Mouse (Mus musculus) forebrain, embryonic 10.5 days (tissue): ENCODE data around the gene Dnmt1. TPM values are rescaled to one million over a fixed set of nuclear protein-coding genes. Genes with fewer than 3 reads are reported as not detected.
"Not testable (repeated sequence)": the region's sequence is repeated elsewhere in the genome, so short reads cannot be mapped to it uniquely, and the experiment has no call there.

Experiments
- DNase-seq: peaks from one replicate; pipeline ENCODE4 v3.0.0-alpha.2; 2017; ENCODE audit warnings: low spot score; ENCODE audit errors: extremely low spot score
- H3K27ac ChIP-seq: fragments of 300-500 bp; sonication (generic); 2 replicates; pipeline ENCODE4 v1.5.1; 2016; ENCODE audit warnings: mild to moderate bottlenecking
- H3K27me3 ChIP-seq: fragments of 300-500 bp; sonication (generic); 2 replicates; pipeline ENCODE4 v1.6.1; 2016; ENCODE audit warnings: mild to moderate bottlenecking; ENCODE audit not compliant: poor library complexity, severe bottlenecking
- H3K36me3 ChIP-seq: fragments of 300-500 bp; sonication (generic); replicated peaks from 2 replicates; pipeline ENCODE4 v1.6.1; 2016; ENCODE audit warnings: mild to moderate bottlenecking, moderate library complexity
- H3K4me1 ChIP-seq: fragments of 300-500 bp; sonication (generic); 2 replicates; pipeline ENCODE4 v1.6.1; 2016
- H3K4me3 ChIP-seq: fragments of 300-500 bp; sonication (generic); 2 replicates; pipeline ENCODE4 v1.5.1; 2016; ENCODE audit warnings: mild to moderate bottlenecking, moderate library complexity
- H3K9me3 ChIP-seq: fragments of 300-500 bp; sonication (generic); 2 replicates; pipeline ENCODE4 v1.6.1; 2016; ENCODE audit warnings: mild to moderate bottlenecking, moderate library complexity
- WGBS: fragments of 180-500 bp; shearing (Covaris S2); methylation state at CpG from one replicate; pipeline ENCODE4 v1.1.7; 2016; 5-methylcytosine and 5-hydroxymethylcytosine counted together
- polyA plus RNA-seq: library from polyadenylated mRNA; unstranded; fragments of >200 nt; fragmentation: Nextera tagmentation; extraction: Ambion mirVana; gene quantifications from 2 replicates; pipeline ENCODE4 v1.2.1, GENCODE M21; 2016

Gene Dnmt1
- 171 and 174 TPM in 2 replicates for polyA plus RNA-seq

DNA sequence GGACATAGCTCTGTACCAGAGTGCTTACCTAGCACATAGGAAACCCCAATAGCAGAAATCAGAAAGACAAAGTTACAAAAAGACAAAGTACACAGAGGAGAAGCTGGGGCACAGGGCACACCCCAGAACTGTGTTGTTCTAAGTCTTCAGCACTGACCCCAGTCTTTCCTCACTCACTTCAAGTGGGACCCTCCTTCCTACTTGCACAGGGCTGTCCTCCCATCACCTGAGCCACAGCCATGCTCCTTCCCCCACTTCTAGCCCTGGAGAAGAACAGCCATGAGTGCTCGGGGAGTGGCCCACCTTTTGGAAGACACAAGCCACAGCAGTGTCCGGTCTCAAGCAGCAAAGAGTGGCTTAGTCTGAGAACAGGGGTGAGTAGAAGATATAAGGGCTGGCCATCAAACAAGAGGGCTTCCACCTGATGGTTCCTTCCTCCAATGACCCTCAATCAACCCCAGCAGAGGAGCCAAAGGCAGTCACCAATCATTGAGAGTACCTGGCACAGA, at the start of gene Dnmt1:
Dnmt1 (minus strand) TSS at position 459 of the 509 bp plus-strand sequence.
- Histone ChIP-seq H3K4me3 (no peak within 1 kb of the TSS), H3K27me3 (no peaks in the 10 kb centered on the region), H3K27ac (no peak within 1 kb of the TSS), H3K36me3 (no peaks in the 10 kb centered on the region), H3K9me3 (no peaks in the 10 kb centered on the region), H3K4me1 (no peaks in the 10 kb centered on the region)
- WGBS = 93% methylated on average over 2 of the region's 2 CpGs
- DNase-seq = no peak

DNA sequence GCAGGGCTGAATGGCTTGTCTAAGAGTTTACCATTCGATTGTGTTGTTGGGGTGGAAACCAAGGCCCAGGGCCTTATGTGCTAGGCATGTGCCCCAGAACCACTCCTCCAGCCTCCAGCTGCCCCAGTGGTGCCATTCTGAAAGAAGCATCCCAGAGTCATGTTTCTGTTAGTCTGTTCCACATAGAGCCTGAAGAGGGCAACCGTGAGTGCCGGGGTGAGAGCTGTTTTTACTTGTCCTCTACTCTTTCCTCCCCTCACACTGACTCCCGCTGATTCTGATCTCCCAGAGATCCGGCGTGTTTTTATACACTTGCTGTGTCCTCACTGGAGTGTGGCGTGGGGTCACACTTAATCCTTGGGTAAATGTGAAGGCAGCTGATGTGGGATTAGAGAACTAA, 48.3 kb upstream of the Dnmt1 start:
- no peak overlapping the region for H3K27ac ChIP-seq
- WGBS = 81% methylated on average over 7 of the region's 7 CpGs
- no peaks in the 10 kb centered on the region for H3K27me3 ChIP-seq
- peaks cover 8% of the 10 kb centered on the region for H3K4me1 ChIP-seq
- no peak overlapping the region for H3K4me3 ChIP-seq
- peaks cover 53% of the 10 kb centered on the region for H3K36me3 ChIP-seq
- DNase-seq = no peak
- no peaks in the 10 kb centered on the region for H3K9me3 ChIP-seq

DNA sequence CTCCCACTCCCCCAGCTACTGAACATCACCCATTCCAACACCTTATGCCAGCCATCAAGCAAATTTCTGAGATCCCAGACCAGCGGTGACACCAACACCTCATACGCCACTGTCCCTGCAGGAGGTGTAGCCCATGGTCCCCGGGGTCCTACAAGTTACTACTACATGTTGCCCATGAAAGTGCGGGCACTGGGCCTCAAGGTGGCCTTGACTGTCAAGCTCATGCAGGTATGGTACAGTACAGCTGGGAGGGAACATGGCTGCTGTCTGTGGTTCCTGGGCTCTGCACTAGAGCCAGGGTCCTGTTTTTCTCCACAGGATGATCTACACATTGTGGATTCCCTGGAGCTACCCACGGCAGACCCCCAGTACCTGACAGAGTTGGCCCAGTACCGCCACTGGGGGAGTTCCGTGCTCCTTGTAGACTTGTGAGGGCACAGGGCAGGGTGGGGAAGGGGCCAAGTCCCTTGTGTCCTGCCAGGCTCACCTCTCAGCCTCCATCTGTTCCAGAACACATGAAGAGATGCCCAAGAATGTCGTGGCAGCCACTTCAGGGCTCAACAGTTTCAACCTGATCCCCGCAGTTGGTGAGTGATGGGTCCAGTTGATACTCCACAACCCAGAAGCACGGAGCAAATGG, 47.7 kb upstream of the Dnmt1 start:
- Histone ChIP-seq H3K27ac (no peak overlapping the region), H3K36me3 (peaks cover 53% of the 10 kb centered on the region), H3K4me1 (peaks cover 9% of the 10 kb centered on the region), H3K9me3 (no peaks in the 10 kb centered on the region), H3K27me3 (no peaks in the 10 kb centered on the region), H3K4me3 (no peak overlapping the region)
- 92% methylated on average over 10 of the region's 10 CpGs for WGBS
- no peak for DNase-seq

DNA sequence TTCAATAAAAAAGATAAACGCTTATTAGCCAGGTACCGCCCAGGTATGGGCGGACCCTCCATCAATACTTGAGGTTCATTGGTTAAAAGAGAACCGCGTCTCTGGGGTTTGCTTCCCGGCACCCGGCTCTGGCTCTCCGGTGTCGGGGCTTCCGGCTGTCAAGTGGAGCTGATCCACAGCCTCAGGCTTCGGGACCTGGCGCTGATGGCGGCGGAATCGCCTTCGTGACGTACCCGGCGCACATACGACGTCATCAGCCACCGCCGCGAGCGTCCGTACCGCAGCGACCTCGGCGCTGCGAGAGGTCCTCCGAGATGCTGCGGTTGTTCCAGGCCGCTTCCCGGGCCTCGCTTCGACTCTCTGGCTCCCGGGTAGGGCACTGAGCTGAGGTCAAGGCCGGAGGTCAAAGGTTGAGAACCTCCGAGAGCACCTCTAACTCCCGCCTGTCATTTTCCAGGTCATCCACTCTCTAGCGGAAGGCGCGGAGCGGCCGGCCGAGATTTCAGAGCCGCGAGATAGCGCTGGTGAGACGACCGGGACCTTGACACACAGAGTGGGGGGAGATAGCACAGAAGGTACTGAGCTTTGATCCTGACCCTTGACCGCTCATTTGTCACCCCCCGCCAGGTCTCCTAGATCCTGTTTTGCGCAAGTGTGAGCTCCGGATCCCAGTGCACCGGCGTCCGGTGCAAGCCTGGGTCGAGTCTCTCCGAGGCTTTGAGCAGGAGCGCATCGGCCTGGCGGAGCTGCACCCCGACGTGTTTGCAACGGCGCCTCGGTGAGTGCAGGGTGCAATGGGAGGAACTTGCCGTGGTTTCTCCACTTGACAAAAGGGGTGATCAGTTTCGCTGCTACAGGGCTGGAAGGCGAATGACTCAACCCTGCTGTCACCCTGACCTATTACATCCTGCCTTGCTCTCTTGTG, 43.2 kb upstream of the Dnmt1 start, which contains the start of gene Mrpl4:
Mrpl4 (plus strand) TSS at position 112 of the 925 bp plus-strand sequence.
- peaks cover 36% of the 10 kb centered on the region for H3K36me3 ChIP-seq
- WGBS = under 1% methylated on average over 72 of the region's 72 CpGs
- peak within 1 kb of the TSS; percentile 87 for H3K27ac ChIP-seq
- H3K4me1 ChIP-seq = peaks cover 14% of the 10 kb centered on the region
- H3K9me3 ChIP-seq = no peaks in the 10 kb centered on the region
- H3K27me3 ChIP-seq = no peaks in the 10 kb centered on the region
- peak; percentile 89 for DNase-seq
- peak within 1 kb of the TSS; percentile 87 for H3K4me3 ChIP-seq

DNA sequence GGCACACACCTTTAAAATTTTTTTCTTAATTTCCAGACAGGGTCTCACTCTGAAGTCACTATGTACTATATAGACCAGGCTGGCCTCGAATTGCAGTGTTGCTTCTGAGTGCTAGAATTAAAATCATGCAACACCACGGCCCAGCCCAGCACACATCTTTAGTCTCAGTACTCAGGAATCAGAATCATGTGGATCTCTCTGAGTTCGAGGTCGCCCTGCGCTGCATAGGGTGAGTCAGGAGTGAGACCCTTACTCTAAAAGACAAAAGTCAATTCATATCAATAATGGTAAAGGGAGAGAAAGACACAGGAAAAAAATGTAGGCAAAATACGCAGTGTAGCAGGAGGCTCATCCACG, 42.6 kb upstream of the Dnmt1 start:
- DNase-seq = no peak
- H3K4me1 ChIP-seq = peaks cover 14% of the 10 kb centered on the region
- H3K9me3 ChIP-seq = no peaks in the 10 kb centered on the region
- H3K27me3 ChIP-seq = no peaks in the 10 kb centered on the region
- peak overlapping the region; percentile 87 for H3K27ac ChIP-seq
- 15% methylated on average over 7 of the region's 7 CpGs for WGBS
- peaks cover 29% of the 10 kb centered on the region for H3K36me3 ChIP-seq
- H3K4me3 ChIP-seq = peak overlapping the region; percentile 87

DNA sequence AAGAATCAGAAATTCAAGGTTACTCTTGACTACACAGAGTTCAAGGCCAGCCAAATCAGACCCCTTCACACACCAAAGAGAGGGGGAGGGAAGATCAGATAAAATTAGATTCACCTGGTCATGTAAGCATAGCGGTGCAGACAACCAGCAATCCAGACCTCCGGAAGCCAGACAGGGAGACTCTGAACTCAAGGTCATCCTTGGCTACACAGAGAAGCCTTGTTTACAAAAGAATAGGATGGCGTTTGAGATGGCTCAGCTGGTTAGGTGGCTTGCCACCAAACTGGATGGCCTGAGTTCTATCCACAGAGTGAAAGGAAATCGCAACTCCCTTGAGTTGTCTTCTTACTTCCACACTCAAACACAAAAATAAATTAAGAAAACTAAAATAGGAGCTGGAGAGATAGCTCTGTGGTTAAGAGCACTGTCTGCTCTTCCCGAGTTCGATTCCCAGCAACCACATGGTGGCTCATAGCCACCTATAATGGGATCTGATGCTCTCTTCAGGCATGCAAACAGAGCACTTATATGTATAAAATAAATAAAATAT, 42.0 kb upstream of the Dnmt1 start:
- no peaks in the 10 kb centered on the region for H3K9me3 ChIP-seq
- H3K36me3 ChIP-seq = peaks cover 24% of the 10 kb centered on the region
- H3K27ac ChIP-seq = no peak overlapping the region
- H3K4me3 ChIP-seq = peak overlapping the region; percentile 87; the same call in 1 of the 2 replicates
- no peaks in the 10 kb centered on the region for H3K27me3 ChIP-seq
- 74% methylated on average over 6 of the region's 6 CpGs for WGBS
- H3K4me1 ChIP-seq = peaks cover 14% of the 10 kb centered on the region
- DNase-seq = no peak

DNA sequence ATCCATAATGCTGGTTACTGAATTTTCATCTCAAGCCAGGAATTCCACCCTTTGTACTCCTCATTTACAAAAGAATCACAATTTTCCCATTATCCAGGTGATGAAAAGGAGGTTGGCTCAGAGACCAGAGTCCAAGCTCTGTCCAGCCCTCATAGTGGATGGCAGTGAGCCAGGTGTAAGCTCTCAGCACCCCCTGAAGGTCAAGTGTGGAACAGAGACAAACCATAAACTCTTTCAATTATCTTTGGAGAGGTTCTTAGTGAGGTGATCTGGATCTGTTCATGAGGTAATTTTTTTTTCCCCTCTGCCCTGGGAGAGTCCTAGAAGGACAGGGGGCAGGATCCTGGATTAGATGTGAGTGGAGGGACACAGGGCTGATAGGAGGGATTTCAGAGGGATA, 41.1 kb upstream of the Dnmt1 start:
- Histone ChIP-seq H3K4me1 (peaks cover 14% of the 10 kb centered on the region), H3K27me3 (no peaks in the 10 kb centered on the region), H3K9me3 (no peaks in the 10 kb centered on the region), H3K27ac (no peak overlapping the region), H3K36me3 (peaks cover 15% of the 10 kb centered on the region), H3K4me3 (no peak overlapping the region)
- no peak for DNase-seq

DNA sequence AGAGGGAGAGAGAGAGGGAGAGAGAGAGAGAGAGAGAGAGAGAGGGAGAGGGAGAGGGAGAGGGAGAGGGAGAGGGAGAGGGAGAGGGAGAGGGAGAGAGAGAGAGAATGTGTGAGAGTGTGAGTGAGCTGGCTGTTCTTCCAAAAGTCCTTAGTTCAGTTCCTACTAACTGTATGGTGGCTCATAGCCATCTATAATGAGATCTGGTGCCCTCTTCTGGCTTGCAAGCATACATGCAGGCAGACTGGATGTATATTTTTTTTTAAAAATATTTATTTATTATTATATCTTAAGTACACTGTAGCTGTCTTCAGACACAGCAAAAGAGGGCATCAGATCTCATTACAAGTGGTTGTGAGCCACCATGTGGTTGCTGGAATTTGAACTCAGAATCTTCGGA, 38.6 kb upstream of the Dnmt1 start:
- 74% methylated on average over 1 of the region's 1 CpGs for WGBS
- not testable (repeated sequence) for DNase-seq, H3K4me1 ChIP-seq, H3K27me3 ChIP-seq, H3K27ac ChIP-seq, H3K9me3 ChIP-seq, H3K4me3 ChIP-seq, H3K36me3 ChIP-seq

DNA sequence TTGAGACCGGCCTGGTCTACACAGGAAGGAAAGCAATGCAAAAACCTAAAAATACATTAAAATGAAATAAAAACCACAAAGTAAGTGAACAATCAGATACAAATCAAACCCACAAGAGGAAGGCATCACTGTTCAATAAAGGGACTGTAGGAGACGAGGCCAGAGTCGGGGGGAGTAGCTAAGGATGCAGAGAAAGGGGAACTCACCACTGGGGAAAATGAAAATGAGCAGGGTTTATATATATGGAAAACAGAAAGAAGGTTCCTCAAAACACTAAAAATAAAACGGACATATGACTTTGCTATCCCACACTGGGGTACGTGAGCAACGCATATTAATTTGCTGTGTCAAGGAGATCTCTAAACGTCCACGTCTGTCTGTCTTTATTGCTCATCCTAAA, 37.4 kb upstream of the Dnmt1 start:
- Histone ChIP-seq H3K4me1 (peaks cover 1% of the 10 kb centered on the region), H3K9me3 (no peaks in the 10 kb centered on the region), H3K27ac (no peak overlapping the region), H3K27me3 (no peaks in the 10 kb centered on the region), H3K36me3 (no peaks in the 10 kb centered on the region), H3K4me3 (no peak overlapping the region)
- no peak for DNase-seq
- WGBS = 91% methylated on average over 8 of the region's 8 CpGs

DNA sequence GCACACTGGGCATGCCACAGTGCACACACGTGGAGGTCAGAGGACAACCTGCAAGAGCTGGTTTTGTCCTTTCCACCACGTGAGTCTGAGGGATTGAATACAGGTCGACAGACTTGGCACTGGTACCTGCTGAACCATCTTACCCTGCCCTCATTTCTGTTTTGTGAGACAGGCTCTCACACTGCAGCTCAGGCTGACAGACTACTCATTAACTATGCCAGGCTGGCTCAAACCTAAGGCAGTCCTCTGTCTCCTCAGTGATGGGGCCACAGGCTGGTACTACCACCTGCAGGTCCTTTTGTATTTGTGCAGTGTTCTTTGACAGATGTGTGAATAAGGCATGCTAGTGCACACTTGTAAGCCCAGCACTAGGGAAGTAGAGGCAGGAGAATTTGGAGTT, 35.4 kb upstream of the Dnmt1 start:
- Histone ChIP-seq H3K36me3 (no peaks in the 10 kb centered on the region), H3K4me3 (no peak overlapping the region), H3K4me1 (peaks cover 8% of the 10 kb centered on the region), H3K27me3 (peaks cover 2% of the 10 kb centered on the region), H3K27ac (no peak overlapping the region), H3K9me3 (no peaks in the 10 kb centered on the region)
- 80% methylated on average over 3 of the region's 3 CpGs for whole genome bisulfite sequencing
- DNase-seq = no peak

DNA sequence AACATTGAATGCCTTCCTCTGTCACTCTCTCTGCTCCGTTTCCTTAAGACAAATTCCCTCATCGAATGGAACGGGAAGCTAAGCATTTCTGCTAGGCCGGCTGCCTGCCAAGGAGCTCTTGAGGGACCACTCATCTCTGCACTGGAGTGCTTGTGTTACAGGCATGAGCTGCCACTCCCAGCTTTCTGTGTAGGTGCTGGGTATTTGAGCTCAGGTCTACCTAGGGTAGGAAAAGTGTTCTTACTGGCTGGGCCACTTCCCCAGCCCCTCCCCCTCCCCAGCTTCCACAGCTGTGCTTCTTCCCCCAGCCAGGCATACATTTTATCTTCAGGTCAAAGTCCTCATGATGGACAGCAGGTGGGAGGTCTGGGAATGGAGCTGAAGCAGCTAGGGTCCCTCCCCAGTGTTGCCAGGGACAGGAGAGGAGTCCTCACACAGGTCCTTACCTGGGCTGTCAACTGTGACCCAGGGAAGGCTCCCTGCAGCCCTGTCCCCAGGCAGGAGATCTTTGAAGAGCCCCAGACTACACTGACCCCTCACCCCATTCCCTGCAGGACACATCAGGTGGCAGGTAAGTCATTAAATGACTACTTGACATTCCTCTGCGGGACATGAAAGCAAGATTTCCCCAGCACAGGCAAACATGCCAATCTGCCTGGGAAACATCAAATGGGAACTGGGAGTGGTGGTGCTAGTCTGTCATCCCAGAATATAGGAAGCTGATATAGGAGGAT, 33.6 kb upstream of the Dnmt1 start:
- H3K4me1 ChIP-seq = peaks cover 8% of the 10 kb centered on the region
- H3K27me3 ChIP-seq = peaks cover 18% of the 10 kb centered on the region
- H3K36me3 ChIP-seq = no peaks in the 10 kb centered on the region
- no peak overlapping the region for H3K27ac ChIP-seq
- H3K4me3 ChIP-seq = no peak overlapping the region
- 52% methylated on average over 5 of the region's 5 CpGs for WGBS
- H3K9me3 ChIP-seq = no peaks in the 10 kb centered on the region
- no peak for DNase-seq

DNA sequence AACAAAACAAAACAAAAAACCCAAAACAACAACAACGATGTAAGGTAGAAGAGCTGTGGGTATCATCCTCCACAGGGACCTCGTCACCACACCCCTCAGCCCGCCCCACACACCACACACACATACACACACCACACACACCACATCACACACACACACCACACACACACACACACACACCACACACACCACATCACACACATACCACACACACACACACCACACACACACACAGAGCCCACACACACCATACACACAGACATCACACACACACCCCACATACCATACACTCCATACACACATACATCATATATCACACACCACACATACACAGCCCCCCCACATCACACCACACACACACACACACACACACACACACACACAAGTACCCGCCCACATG, 31.9 kb upstream of the Dnmt1 start:
- H3K9me3 ChIP-seq = no peaks in the 10 kb centered on the region
- H3K4me3 ChIP-seq = no peak overlapping the region
- no peak overlapping the region for H3K27ac ChIP-seq
- peaks cover 28% of the 10 kb centered on the region for H3K27me3 ChIP-seq
- peaks cover 8% of the 10 kb centered on the region for H3K4me1 ChIP-seq
- 88% methylated on average over 4 of the region's 4 CpGs for WGBS
- no peaks in the 10 kb centered on the region for H3K36me3 ChIP-seq
- no peak for DNase-seq
